Mouse (Mus musculus): ENCODE data around the gene a. TPM values are rescaled to one million over a fixed set of nuclear protein-coding genes. Genes with fewer than 3 reads are reported as not detected.

Gene a
- polyA plus RNA-seq, 1 experiment from 2014 or later, result 0.42 TPM

DNA sequence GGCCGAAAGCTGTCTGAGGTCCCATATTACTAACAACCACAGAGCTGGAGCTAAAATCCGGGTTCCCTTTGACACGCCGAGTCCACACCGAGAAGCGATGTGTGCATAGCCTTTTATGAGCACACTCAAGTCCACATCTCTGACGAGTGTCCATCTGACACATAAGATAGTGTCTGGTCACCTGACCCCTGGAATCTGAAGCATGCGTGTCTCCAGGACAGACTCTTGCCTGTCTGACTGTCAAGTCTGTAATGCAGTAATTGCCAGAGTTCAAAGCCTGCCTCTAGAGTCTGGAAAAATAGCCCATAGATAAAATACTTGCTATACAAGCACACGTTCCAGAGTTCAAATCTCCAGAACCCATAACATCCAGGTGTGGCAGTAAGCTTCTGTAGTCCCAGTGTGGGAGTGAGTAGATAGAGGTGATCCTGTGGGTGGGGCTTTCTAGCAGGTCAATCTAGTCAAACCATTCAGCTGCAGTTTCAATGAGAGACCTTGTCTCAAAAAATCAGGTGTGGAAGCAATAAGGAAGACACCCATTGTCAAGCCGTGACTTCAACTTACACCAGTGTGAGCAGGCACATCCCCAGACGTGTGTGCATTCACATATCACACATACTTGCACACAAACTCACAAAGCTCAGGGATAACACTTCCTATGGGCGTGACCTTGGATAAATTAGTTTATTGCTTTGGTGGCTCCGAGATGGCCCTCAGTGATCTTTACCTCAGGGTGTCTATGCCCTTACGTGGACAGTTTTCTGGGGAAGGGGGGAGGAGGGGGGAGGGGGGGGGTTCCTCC, 309.0 kb downstream of the a start:
- no peaks in the 10 kb centered on the region for H3K36me3 ChIP-seq (ENCODE audit: insufficient read depth, low read length)
- DNase-seq (ENCODE audit: low spot score) (no peak), ATAC-seq (replicated peaks; ENCODE audit: low FRiP score, low read depth) (no peak)
- H3K9ac ChIP-seq (ENCODE audit: low read depth, low read length), result no peak overlapping the region
- no peaks in the 10 kb centered on the region for H3K9me3 ChIP-seq (replicated peaks; ENCODE audit: low read length)
- TF ChIP-seq CTCF (IDR thresholded peaks at IDR 0.05; ENCODE audit: low read depth), result no peak
- no peak overlapping the region for H3K4me2 ChIP-seq (ENCODE audit: low read length)
- no peaks in the 10 kb centered on the region for H3K27me3 ChIP-seq (ENCODE audit: insufficient read depth, low read length)
- 66% methylated on average over 14 of the region's 14 CpGs for WGBS
- H3K4me1 ChIP-seq (replicated peaks; ENCODE audit: insufficient read depth, low read length), result no peaks in the 10 kb centered on the region
- 0 out of 2 replicates have a peak overlapping the region, but pooled peaks have one; percentile 19 for H3K27ac ChIP-seq
- no peak overlapping the region for H3K4me3 ChIP-seq (replicated peaks; ENCODE audit: low read depth, low read length)

Other genes with a start within 250 kb of the a start
- gene 1700003F12Rik, start 244.3 kb upstream of the a start, polyA plus RNA-seq (2015; fragmentation: Nextera tagmentation; extraction: Ambion mirVana), result 0.80 and 1.1 TPM in 2 replicates
- 0.09 TPM in 1 of 2 replicates, not detected in the other for gene Actl10, start 239.6 kb upstream of the a start, polyA plus RNA-seq (2015; fragmentation: Nextera tagmentation; extraction: Ambion mirVana)
- 0.58 and 0.97 TPM in 2 replicates for gene Necab3, start 232.5 kb upstream of the a start, polyA plus RNA-seq (2015; fragmentation: Nextera tagmentation; extraction: Ambion mirVana)
- gene E2f1, start 221.5 kb upstream of the a start, polyA plus RNA-seq (2015; fragmentation: Nextera tagmentation; extraction: Ambion mirVana), result 9.5 and 9.6 TPM in 2 replicates
- 37.3 and 37.9 TPM in 2 replicates for gene Pxmp4, start 187.7 kb upstream of the a start, polyA plus RNA-seq (2015; fragmentation: Nextera tagmentation; extraction: Ambion mirVana)
- 0.80 and 0.82 TPM in 2 replicates for gene Zfp341, start 178.1 kb upstream of the a start, polyA plus RNA-seq (2015; fragmentation: Nextera tagmentation; extraction: Ambion mirVana)
- 0.42 and 0.71 TPM in 2 replicates for gene 4930519P11Rik, start 178.0 kb upstream of the a start, polyA plus RNA-seq (2015; fragmentation: Nextera tagmentation; extraction: Ambion mirVana)
- 30.0 and 34.7 TPM in 2 replicates for gene Chmp4b, start 139.7 kb upstream of the a start, polyA plus RNA-seq (2015; fragmentation: Nextera tagmentation; extraction: Ambion mirVana)
- gene Gm14214, start 21.4 kb upstream of the a start, polyA plus RNA-seq (2015; fragmentation: Nextera tagmentation; extraction: Ambion mirVana), result not detected in 2 replicates
- gene Raly, start 306 bp upstream of the a start, polyA plus RNA-seq (2015; fragmentation: Nextera tagmentation; extraction: Ambion mirVana), result 31.6 and 33.7 TPM in 2 replicates
- 107 and 109 TPM in 2 replicates for gene Eif2s2, start 101.5 kb downstream of the a start, polyA plus RNA-seq (2015; fragmentation: Nextera tagmentation; extraction: Ambion mirVana)
- 0.84 and 0.99 TPM in 2 replicates for gene Gm14226, start 226.9 kb downstream of the a start, polyA plus RNA-seq (2015; fragmentation: Nextera tagmentation; extraction: Ambion mirVana)